Mouse (Mus musculus): Measurements from ENCODE around the gene Myct1. TPM values are rescaled to one million over a fixed set of nuclear protein-coding genes. Genes with fewer than 3 reads are reported as not detected.

The Myct1 gene
- polyA plus RNA-seq (2012; rRNA removed), result 0.44 and 0.64 TPM in 2 replicates

GRCm38 (mm10) chr10:5593464-5593863 lies at the start of gene Myct1:
Myct1 (plus strand) TSS chr10:5593775.
- TF ChIP-seq POLR2A (IDR thresholded peaks at IDR 0.05; ENCODE audit: borderline replicate concordance, insufficient read depth, low read length) (no peak), CTCF (IDR thresholded peaks at IDR 0.05; ENCODE audit: borderline replicate concordance, insufficient read depth, low read depth, low read length) (no peak)
- no peak within 1 kb of the TSS for H3K4me3 ChIP-seq (replicated peaks; ENCODE audit: insufficient read depth, low read depth, low read length)
- 66% methylated on average over 5 of the region's 5 CpGs for WGBS

GRCm38 (mm10) chr10:5546428-5546827 lies 47.1 kb upstream of the Myct1 start:
- H3K27me3 ChIP-seq (ENCODE audit: control insufficient read depth, insufficient read depth, low read length), result no peaks in the 10 kb centered on the region
- WGBS, result 98% methylated on average over 5 of the region's 5 CpGs
- peaks cover 33% of the 10 kb centered on the region; the same call in 1 of the 2 replicates for H3K4me1 ChIP-seq (ENCODE audit: control insufficient read depth, insufficient read depth, low read length)
- no peak for TF ChIP-seq POLR2A (IDR thresholded peaks at IDR 0.05; ENCODE audit: borderline replicate concordance, insufficient read depth, low read length)
- TF ChIP-seq CTCF (IDR thresholded peaks at IDR 0.05; ENCODE audit: borderline replicate concordance, insufficient read depth, low read depth, low read length), result no peak
- no peak overlapping the region for H3K4me3 ChIP-seq (replicated peaks; ENCODE audit: insufficient read depth, low read depth, low read length)
- DNase-seq, result no peak
- no peak overlapping the region for H3K27ac ChIP-seq (ENCODE audit: insufficient read depth, low read length)

More at GRCm38 (mm10) chr10:5593464-5593863, at the start of gene Myct1:
- no peak for DNase-seq
- Histone ChIP-seq H3K4me1 (ENCODE audit: control insufficient read depth, insufficient read depth, low read length) (no peaks in the 10 kb centered on the region), H3K27ac (ENCODE audit: insufficient read depth, low read length) (no peak within 1 kb of the TSS), H3K27me3 (ENCODE audit: control insufficient read depth, insufficient read depth, low read length) (no peaks in the 10 kb centered on the region)

GRCm38 (mm10) chr10:5547769-5548168 lies 45.8 kb upstream of the Myct1 start:
- WGBS, result 28% methylated on average over 9 of the region's 9 CpGs
- no peaks in the 10 kb centered on the region for H3K27me3 ChIP-seq (ENCODE audit: control insufficient read depth, insufficient read depth, low read length)

DNA sequence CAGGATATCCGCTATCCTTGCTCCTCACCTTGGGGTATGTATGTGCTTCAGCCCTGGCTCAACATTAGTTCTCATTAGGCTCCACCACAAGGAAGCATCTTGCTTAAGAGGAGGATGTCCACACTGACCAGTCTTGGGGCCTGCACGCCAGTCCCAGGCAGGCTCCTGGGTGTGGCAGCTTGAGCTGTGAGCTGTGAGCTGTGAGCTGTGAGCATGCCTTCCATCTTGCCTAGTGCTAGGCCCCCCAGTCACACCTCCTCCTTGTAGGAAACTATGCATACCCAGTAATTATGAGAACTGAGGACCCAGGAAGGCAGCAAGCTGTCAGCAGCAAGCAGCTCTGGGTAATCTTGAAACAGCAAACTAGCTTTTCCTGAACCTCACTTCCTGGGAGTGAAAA lies 44.9 kb upstream of the Myct1 start:
- Histone ChIP-seq H3K27ac (ENCODE audit: insufficient read depth, low read length) (peak overlapping the region; percentile 96), H3K27me3 (ENCODE audit: control insufficient read depth, insufficient read depth, low read length) (no peaks in the 10 kb centered on the region), H3K4me1 (ENCODE audit: control insufficient read depth, insufficient read depth, low read length) (peaks cover 31% of the 10 kb centered on the region; the same call in 1 of the 2 replicates), H3K4me3 (replicated peaks; ENCODE audit: insufficient read depth, low read depth, low read length) (peak overlapping the region; percentile 53)
- TF ChIP-seq CTCF (IDR thresholded peaks at IDR 0.05; ENCODE audit: borderline replicate concordance, insufficient read depth, low read depth, low read length) (no peak), POLR2A (IDR thresholded peaks at IDR 0.05; ENCODE audit: borderline replicate concordance, insufficient read depth, low read length) (0 out of 2 replicates have a peak, but pooled peaks have one; percentile 15)
- 26% methylated on average over 2 of the region's 2 CpGs for WGBS
- DNase-seq, result peak; percentile 58 to 67

More at GRCm38 (mm10) chr10:5547769-5548168, 45.8 kb upstream of the Myct1 start:
- peak; percentile 61 to 63 for DNase-seq
- no peak for TF ChIP-seq POLR2A (IDR thresholded peaks at IDR 0.05; ENCODE audit: borderline replicate concordance, insufficient read depth, low read length)
- TF ChIP-seq CTCF (IDR thresholded peaks at IDR 0.05; ENCODE audit: borderline replicate concordance, insufficient read depth, low read depth, low read length), result no peak
- H3K4me3 ChIP-seq (replicated peaks; ENCODE audit: insufficient read depth, low read depth, low read length), result peak overlapping the region; percentile 53
- H3K27ac ChIP-seq (ENCODE audit: insufficient read depth, low read length), result peak overlapping the region; percentile 80
- peaks cover 33% of the 10 kb centered on the region; the same call in 1 of the 2 replicates for H3K4me1 ChIP-seq (ENCODE audit: control insufficient read depth, insufficient read depth, low read length)

- H3K4me3 ChIP-seq (replicated peaks; ENCODE audit: insufficient read depth, low read depth, low read length), result peak overlapping the region; percentile 83
- H3K27ac ChIP-seq (ENCODE audit: insufficient read depth, low read length), result peak overlapping the region; percentile 85
- H3K4me1 ChIP-seq (ENCODE audit: control insufficient read depth, insufficient read depth, low read length), result peaks cover 26% of the 10 kb centered on the region; the same call in 1 of the 2 replicates
- no peak for DNase-seq
- TF ChIP-seq POLR2A (IDR thresholded peaks at IDR 0.05; ENCODE audit: borderline replicate concordance, insufficient read depth, low read length) (no peak), CTCF (IDR thresholded peaks at IDR 0.05; ENCODE audit: borderline replicate concordance, insufficient read depth, low read depth, low read length) (no peak)
- under 1% methylated on average over 6 of the region's 6 CpGs for WGBS
- H3K27me3 ChIP-seq (ENCODE audit: control insufficient read depth, insufficient read depth, low read length), result no peaks in the 10 kb centered on the region
Measured at GRCm38 (mm10) chr10:5549871-5550167, 43.8 kb upstream of the Myct1 start.

- H3K4me3 ChIP-seq (replicated peaks; ENCODE audit: insufficient read depth, low read depth, low read length), result peak overlapping the region; percentile 83
- no peaks in the 10 kb centered on the region for H3K27me3 ChIP-seq (ENCODE audit: control insufficient read depth, insufficient read depth, low read length)
- H3K27ac ChIP-seq (ENCODE audit: insufficient read depth, low read length), result peak overlapping the region; percentile 85
- WGBS, result under 1% methylated on average over 42 of the region's 44 CpGs
- TF ChIP-seq CTCF (IDR thresholded peaks at IDR 0.05; ENCODE audit: borderline replicate concordance, insufficient read depth, low read depth, low read length) (peak; percentile 4; the same call in 1 of the 2 replicates), POLR2A (IDR thresholded peaks at IDR 0.05; ENCODE audit: borderline replicate concordance, insufficient read depth, low read length) (peak; percentile 75; the same call in 1 of the 2 replicates)
- DNase-seq, result peak; percentile 88 to 89
- H3K4me1 ChIP-seq (ENCODE audit: control insufficient read depth, insufficient read depth, low read length), result peaks cover 25% of the 10 kb centered on the region; the same call in 1 of the 2 replicates
Measured at GRCm38 (mm10) chr10:5550168-5551021, 43.2 kb upstream of the Myct1 start.

GRCm38 (mm10) chr10:5551382-5551781 lies 42.2 kb upstream of the Myct1 start, which contains the start of gene Syne1:
Syne1 (minus strand) TSS chr10:5551482.
- no peaks in the 10 kb centered on the region for H3K27me3 ChIP-seq (ENCODE audit: control insufficient read depth, insufficient read depth, low read length)
- DNase-seq, result no peak
- TF ChIP-seq POLR2A (IDR thresholded peaks at IDR 0.05; ENCODE audit: borderline replicate concordance, insufficient read depth, low read length) (no peak), CTCF (IDR thresholded peaks at IDR 0.05; ENCODE audit: borderline replicate concordance, insufficient read depth, low read depth, low read length) (no peak)
- H3K4me3 ChIP-seq (replicated peaks; ENCODE audit: insufficient read depth, low read depth, low read length), result peak within 1 kb of the TSS; percentile 83
- peaks cover 19% of the 10 kb centered on the region; the same call in 1 of the 2 replicates for H3K4me1 ChIP-seq (ENCODE audit: control insufficient read depth, insufficient read depth, low read length)
- peak within 1 kb of the TSS; percentile 85 for H3K27ac ChIP-seq (ENCODE audit: insufficient read depth, low read length)
- WGBS, result 86% methylated on average over 5 of the region's 5 CpGs
